Mouse (Mus musculus) spleen, adult 18-20 months (tissue): ENCODE results near the gene 9930021J03Rik.
A peak's percentile ranks its signal among the peaks of the same experiment; 100 is the strongest.

Source experiments
- DNase-seq, 2 experiments: peaks; one replicate each; pipeline ENCODE4 v3.0.0; 2022; ENCODE audit warnings: mixed read lengths in 2 of 2

The 9930021J03Rik gene

GRCm38 (mm10) chr19:29805917-29806785 lies at the start of gene 9930021J03Rik:
9930021J03Rik (minus strand) TSS chr19:29805989.
- peak; percentile 97 to 98 for DNase-seq

GRCm38 (mm10) chr19:29853711-29854110 lies 47.9 kb upstream of the 9930021J03Rik start:
- DNase-seq = no peak

- DNase-seq = no peak
Observed at GRCm38 (mm10) chr19:29851036-29851690, 45.4 kb upstream of the 9930021J03Rik start.

- DNase-seq = no peak
Observed at GRCm38 (mm10) chr19:29849924-29850551, 44.2 kb upstream of the 9930021J03Rik start.

GRCm38 (mm10) chr19:29844036-29844661 lies 38.4 kb upstream of the 9930021J03Rik start:
- DNase-seq = no peak

- no peak for DNase-seq
Observed at GRCm38 (mm10) chr19:29843641-29844035, 37.8 kb upstream of the 9930021J03Rik start.

GRCm38 (mm10) chr19:29842973-29843372 lies 37.2 kb upstream of the 9930021J03Rik start:
- DNase-seq = no peak

GRCm38 (mm10) chr19:29840642-29841041 lies 34.9 kb upstream of the 9930021J03Rik start:
- DNase-seq = no peak

GRCm38 (mm10) chr19:29838636-29839135 lies 32.9 kb upstream of the 9930021J03Rik start:
- DNase-seq = no peak

GRCm38 (mm10) chr19:29838171-29838570 lies 32.4 kb upstream of the 9930021J03Rik start:
- no peak for DNase-seq

- no peak for DNase-seq
Observed at GRCm38 (mm10) chr19:29835364-29836034, 29.7 kb upstream of the 9930021J03Rik start.

- DNase-seq = no peak
Observed at GRCm38 (mm10) chr19:29830911-29831310, 25.1 kb upstream of the 9930021J03Rik start.

- DNase-seq = no peak
Observed at GRCm38 (mm10) chr19:29828558-29828957, 22.8 kb upstream of the 9930021J03Rik start.

- DNase-seq = no peak
Observed at GRCm38 (mm10) chr19:29826686-29827085, 20.9 kb upstream of the 9930021J03Rik start.

- no peak for DNase-seq
Observed at GRCm38 (mm10) chr19:29825003-29825402, 19.2 kb upstream of the 9930021J03Rik start.

GRCm38 (mm10) chr19:29824034-29824700 lies 18.4 kb upstream of the 9930021J03Rik start:
- peak in 1 of 2 experiments; percentile 45 for DNase-seq

- no peak for DNase-seq
Observed at GRCm38 (mm10) chr19:29823456-29824010, 17.7 kb upstream of the 9930021J03Rik start.

- no peak for DNase-seq
Observed at GRCm38 (mm10) chr19:29820966-29821365, 15.2 kb upstream of the 9930021J03Rik start.

GRCm38 (mm10) chr19:29812581-29813460 lies 7.0 kb upstream of the 9930021J03Rik start, which contains the start of gene Ranbp6:
Ranbp6 (minus strand) TSS chr19:29812974.
- DNase-seq = peak; percentile 84 to 93

GRCm38 (mm10) chr19:29810022-29810421 lies 4.2 kb upstream of the 9930021J03Rik start:
- no peak for DNase-seq
